20 mouse cellular contexts compared by ENCODE assay signal in genomic region chr6:117489161-117489560, GRCm38 (mm10).
"Had no signal": no experiment of that assay in that cellular context is flagged by ENCODE, and none has a peak within 500 bp of the region (broad histone marks: within the 10 kb centered on the region; RNA-seq: fewer than 3 reads in every experiment).

No protein-coding gene starts in this region.

- H3K36me3 ChIP-seq: heart, embryonic 13.5 days; heart, embryonic 15.5 days; hindbrain, embryonic 13.5 days; hindbrain, embryonic 15.5 days; kidney, embryonic 15.5 days; limb, embryonic 13.5 days; limb, embryonic 15.5 days; liver, embryonic 12.5 days had no signal

- H3K4me3 ChIP-seq: heart, embryonic 13.5 days; heart, embryonic 15.5 days; hindbrain, embryonic 13.5 days; hindbrain, embryonic 15.5 days; kidney, embryonic 15.5 days; limb, embryonic 13.5 days; limb, embryonic 15.5 days; liver, embryonic 12.5 days had no signal

- H3K27ac ChIP-seq: heart, embryonic 13.5 days; heart, embryonic 15.5 days; hindbrain, embryonic 13.5 days; hindbrain, embryonic 15.5 days; hindbrain, postnatal 0 days; kidney, embryonic 15.5 days; kidney, postnatal 0 days; limb, embryonic 13.5 days; limb, embryonic 15.5 days; liver, embryonic 12.5 days; liver, embryonic 14.5 days had no signal

- H3K9ac ChIP-seq: heart, embryonic 13.5 days; heart, embryonic 15.5 days; hindbrain, embryonic 13.5 days; hindbrain, embryonic 15.5 days; kidney, embryonic 15.5 days; limb, embryonic 13.5 days; limb, embryonic 15.5 days; liver, embryonic 12.5 days; liver, embryonic 14.5 days had no signal

- ATAC-seq: hindbrain, postnatal 0 days; intestine, embryonic 16.5 days; liver, embryonic 12.5 days had no signal

- H3K27me3 ChIP-seq: heart, embryonic 13.5 days; heart, embryonic 15.5 days; hindbrain, embryonic 13.5 days; hindbrain, embryonic 15.5 days; limb, embryonic 13.5 days; limb, embryonic 15.5 days; liver, embryonic 12.5 days had no signal

- DNase-seq: gastrocnemius, postnatal 10 days; kidney, adult 11 months; kidney, adult 2 months; kidney, adult 9 months; kidney, postnatal 14 days; layer of hippocampus, adult 9-11 months; layer of hippocampus, postnatal 36 days; lung, adult 18-20 months had no signal

- H3K4me1 ChIP-seq: hindbrain, embryonic 13.5 days; hindbrain, embryonic 15.5 days; kidney, embryonic 15.5 days; limb, embryonic 13.5 days; limb, embryonic 15.5 days; liver, embryonic 12.5 days had no signal
